Mouse (Mus musculus) liver, embryonic 12.5 days (tissue): Measurements from ENCODE around the gene Vamp8. TPM values are rescaled to one million over a fixed set of nuclear protein-coding genes. Genes with fewer than 3 reads are reported as not detected.

Source experiments
- ATAC-seq: fragments of 200-750 bp; cut with Nextera tagmentation; 2 replicates; pipeline ENCODE4 v1.8.0; 2017; ENCODE audit warnings: moderate number of reproducible peaks, mild to moderate bottlenecking, moderate library complexity
- H3K27ac ChIP-seq: fragments of 300-500 bp; sonication (generic); 2 replicates; pipeline ENCODE4 v1.5.1; 2016; ENCODE audit warnings: mild to moderate bottlenecking
- H3K27me3 ChIP-seq: fragments of 300-500 bp; sonication (generic); replicated peaks from 2 replicates; pipeline ENCODE4 v1.6.1; 2016; ENCODE audit warnings: mild to moderate bottlenecking, moderate library complexity
- H3K36me3 ChIP-seq: fragments of 300-500 bp; sonication (generic); 2 replicates; pipeline ENCODE4 v1.6.1; 2016; ENCODE audit warnings: mild to moderate bottlenecking, moderate library complexity
- H3K4me1 ChIP-seq: fragments of 300-500 bp; sonication (generic); 2 replicates; pipeline ENCODE4 v1.6.1; 2016
- H3K4me2 ChIP-seq: fragments of 300-500 bp; sonication (generic); 2 replicates; pipeline ENCODE4 v1.6.1; 2016; ENCODE audit warnings: mild to moderate bottlenecking, moderate library complexity
- H3K4me3 ChIP-seq: fragments of 300-500 bp; sonication (generic); 2 replicates; pipeline ENCODE4 v1.5.1; 2016; ENCODE audit warnings: mild to moderate bottlenecking, moderate library complexity
- H3K9ac ChIP-seq: fragments of 300-500 bp; sonication (generic); 2 replicates; pipeline ENCODE4 v1.6.1; 2016; ENCODE audit warnings: mild to moderate bottlenecking, moderate library complexity
- H3K9me3 ChIP-seq: fragments of 300-500 bp; sonication (generic); replicated peaks from 2 replicates; pipeline ENCODE4 v1.6.1; 2016; ENCODE audit warnings: mild to moderate bottlenecking, moderate library complexity
- WGBS: fragments of 180-500 bp; shearing (Covaris S2); methylation state at CpG from one replicate; pipeline ENCODE4 v1.1.7; 2016; ENCODE audit not compliant: insufficient replicate concordance; 5-methylcytosine and 5-hydroxymethylcytosine counted together
- polyA plus RNA-seq: library from polyadenylated mRNA; unstranded; fragments of >200 nt; fragmentation: Nextera tagmentation; extraction: Ambion mirVana; gene quantifications from 2 replicates; pipeline ENCODE4 v1.2.1, GENCODE M21; 2016

Gene Vamp8
- polyA plus RNA-seq, 1 experiment from 2014 or later: 220 TPM

DNA sequence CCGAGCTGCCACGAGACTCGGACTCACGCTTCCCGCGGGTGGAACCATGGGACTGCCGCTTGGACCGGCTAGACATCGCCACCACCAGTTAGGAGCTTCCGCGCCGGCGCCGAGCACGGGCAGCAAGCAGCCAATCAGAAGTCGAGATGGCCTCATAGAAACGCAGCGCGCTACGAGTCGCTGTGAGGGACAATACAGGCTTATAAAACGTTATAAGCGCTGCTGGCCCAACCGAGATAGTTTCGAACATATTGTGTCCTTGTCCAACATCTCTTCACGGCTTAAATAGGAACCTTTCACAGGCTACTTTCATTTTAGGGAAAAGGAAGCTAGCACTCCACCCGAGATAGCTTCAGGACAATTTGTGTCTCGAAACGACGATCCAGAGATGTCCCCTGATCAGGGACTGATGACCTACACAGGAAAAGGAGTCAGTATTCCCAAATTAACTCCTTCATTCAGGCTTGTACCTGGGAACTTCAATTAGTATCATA lies 45.4 kb downstream of the Vamp8 start, which contains the start of gene Usp39:
Gene Usp39 (minus strand): TSS at position 111 of the 494 bp plus-strand sequence.
- peak within 1 kb of the TSS; percentile 86 for H3K4me3 ChIP-seq
- under 1% methylated on average over 30 of the region's 30 CpGs for WGBS
- peak; percentile 80 for ATAC-seq
- H3K9me3 ChIP-seq: no peaks in the 10 kb centered on the region
- no peaks in the 10 kb centered on the region for H3K27me3 ChIP-seq
- peaks cover 45% of the 10 kb centered on the region for H3K36me3 ChIP-seq
- peak within 1 kb of the TSS; percentile 93 for H3K27ac ChIP-seq
- peak within 1 kb of the TSS; percentile 92 for H3K4me2 ChIP-seq
- peaks cover 78% of the 10 kb centered on the region for H3K4me1 ChIP-seq
- peak within 1 kb of the TSS; percentile 96 for H3K9ac ChIP-seq

DNA sequence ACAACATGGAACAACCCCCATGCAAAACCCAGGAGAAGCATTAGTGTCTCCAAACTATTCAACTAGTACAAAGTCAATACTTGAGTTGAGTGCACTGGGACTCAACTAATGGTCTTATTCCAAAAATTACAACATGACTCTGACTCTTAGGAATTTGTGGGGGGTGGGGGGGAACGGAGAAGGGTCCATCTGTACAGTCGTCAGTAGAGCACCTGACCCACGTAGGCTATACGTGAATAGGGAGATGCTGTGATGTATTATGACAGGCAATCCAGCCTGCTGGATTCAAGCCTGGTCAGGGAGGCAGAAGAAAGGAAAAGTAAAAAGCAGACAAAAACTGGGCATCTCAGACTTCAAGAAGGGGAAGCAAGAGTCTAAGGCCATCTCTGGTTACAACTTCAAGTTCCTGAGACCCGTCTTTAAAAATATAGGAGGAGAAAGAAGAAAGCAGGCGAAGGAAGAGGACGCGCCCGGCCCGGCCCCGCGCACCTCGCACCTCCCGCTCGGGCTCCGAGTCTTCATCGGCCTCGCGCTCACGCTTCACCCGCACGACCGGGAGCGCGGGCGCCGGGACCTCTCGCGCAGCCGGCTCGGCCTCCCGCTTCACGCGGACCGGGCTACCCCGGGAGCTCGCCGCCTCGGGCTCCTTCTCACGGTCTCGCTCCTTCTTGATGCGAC lies 46.0 kb downstream of the Vamp8 start:
- 3% methylated on average over 42 of the region's 42 CpGs for WGBS
- ATAC-seq: peak; percentile 72
- peaks cover 76% of the 10 kb centered on the region for H3K4me1 ChIP-seq
- peaks cover 45% of the 10 kb centered on the region for H3K36me3 ChIP-seq
- no peaks in the 10 kb centered on the region for H3K9me3 ChIP-seq
- H3K4me2 ChIP-seq: peak overlapping the region; percentile 92
- peak overlapping the region; percentile 86 for H3K4me3 ChIP-seq
- H3K27ac ChIP-seq: peak overlapping the region; percentile 93
- peak overlapping the region; percentile 96 for H3K9ac ChIP-seq
- no peaks in the 10 kb centered on the region for H3K27me3 ChIP-seq

DNA sequence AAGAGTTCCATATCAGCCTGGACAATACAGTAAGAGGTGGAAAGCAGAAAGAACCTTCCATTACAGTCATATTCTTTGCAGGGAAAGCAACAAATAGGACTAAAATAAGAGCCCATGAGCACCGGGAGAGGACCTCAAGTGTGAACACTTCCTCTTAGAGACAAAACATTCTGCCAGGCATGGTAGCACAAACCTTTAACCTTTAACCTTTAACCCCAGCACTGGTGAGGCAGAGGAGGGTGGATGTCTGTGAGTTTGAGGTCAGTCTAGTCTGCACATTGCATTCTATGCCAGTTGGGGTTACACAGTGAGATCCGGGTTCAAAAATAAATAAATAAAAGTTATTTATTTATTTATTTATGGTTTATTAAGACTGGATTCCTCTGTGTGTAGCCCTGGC lies 50.0 kb downstream of the Vamp8 start:
- H3K4me3 ChIP-seq: no peak overlapping the region
- H3K36me3 ChIP-seq: peaks cover 72% of the 10 kb centered on the region
- no peaks in the 10 kb centered on the region for H3K27me3 ChIP-seq
- H3K9me3 ChIP-seq: no peaks in the 10 kb centered on the region
- ATAC-seq: no peak
- no peak overlapping the region for H3K4me2 ChIP-seq
- WGBS: 71% methylated on average over 2 of the region's 2 CpGs
- peaks cover 44% of the 10 kb centered on the region for H3K4me1 ChIP-seq
- no peak overlapping the region for H3K27ac ChIP-seq
- H3K9ac ChIP-seq: no peak overlapping the region

Other genes starting within 250 kb of the Vamp8 start
- 2.0 and 2.1 TPM in 2 replicates for gene Atoh8, start 155.1 kb downstream of the Vamp8 start, polyA plus RNA-seq
- gene Sftpb, start 86.1 kb downstream of the Vamp8 start, polyA plus RNA-seq: not detected in 2 replicates
- gene Usp39, start 45.5 kb downstream of the Vamp8 start, polyA plus RNA-seq: 68.0 and 72.6 TPM in 2 replicates
- 17.5 and 17.8 TPM in 2 replicates for gene 0610030E20Rik, start 43.4 kb downstream of the Vamp8 start, polyA plus RNA-seq
- gene Tmem150a, start 35.3 kb downstream of the Vamp8 start, polyA plus RNA-seq: 32.2 and 33.1 TPM in 2 replicates
- gene Rnf181, start 23.7 kb downstream of the Vamp8 start, polyA plus RNA-seq: 80.0 and 83.0 TPM in 2 replicates
- 105 and 109 TPM in 2 replicates for gene Vamp5, start 10.2 kb downstream of the Vamp8 start, polyA plus RNA-seq
- gene Ggcx, start 23.6 kb upstream of the Vamp8 start, polyA plus RNA-seq: 21.8 and 23.0 TPM in 2 replicates
- 318 and 321 TPM in 2 replicates for gene Mat2a, start 48.9 kb upstream of the Vamp8 start, polyA plus RNA-seq
- gene Sh2d6, start 131.0 kb upstream of the Vamp8 start, polyA plus RNA-seq: not detected in 2 replicates
- gene Capg, start 153.7 kb upstream of the Vamp8 start, polyA plus RNA-seq: 18.5 and 19.7 TPM in 2 replicates
- gene Elmod3, start 207.7 kb upstream of the Vamp8 start, polyA plus RNA-seq: 6.8 and 7.6 TPM in 2 replicates
- 15.3 and 16.6 TPM in 2 replicates for gene Retsat, start 207.8 kb upstream of the Vamp8 start, polyA plus RNA-seq
- gene Tgoln1, start 226.3 kb upstream of the Vamp8 start, polyA plus RNA-seq: 17.8 and 18.8 TPM in 2 replicates